Mouse (Mus musculus): ENCODE results near the gene Lmod3. TPM values are rescaled to one million over a fixed set of nuclear protein-coding genes. Genes with fewer than 3 reads are reported as not detected.
"Not testable (repeated sequence)": the region's sequence is repeated elsewhere in the genome, so short reads cannot be mapped to it uniquely, and the experiment has no call there.

Gene Lmod3
- polyA plus RNA-seq, 1 experiment from 2014 or later: 0.79 TPM

DNA sequence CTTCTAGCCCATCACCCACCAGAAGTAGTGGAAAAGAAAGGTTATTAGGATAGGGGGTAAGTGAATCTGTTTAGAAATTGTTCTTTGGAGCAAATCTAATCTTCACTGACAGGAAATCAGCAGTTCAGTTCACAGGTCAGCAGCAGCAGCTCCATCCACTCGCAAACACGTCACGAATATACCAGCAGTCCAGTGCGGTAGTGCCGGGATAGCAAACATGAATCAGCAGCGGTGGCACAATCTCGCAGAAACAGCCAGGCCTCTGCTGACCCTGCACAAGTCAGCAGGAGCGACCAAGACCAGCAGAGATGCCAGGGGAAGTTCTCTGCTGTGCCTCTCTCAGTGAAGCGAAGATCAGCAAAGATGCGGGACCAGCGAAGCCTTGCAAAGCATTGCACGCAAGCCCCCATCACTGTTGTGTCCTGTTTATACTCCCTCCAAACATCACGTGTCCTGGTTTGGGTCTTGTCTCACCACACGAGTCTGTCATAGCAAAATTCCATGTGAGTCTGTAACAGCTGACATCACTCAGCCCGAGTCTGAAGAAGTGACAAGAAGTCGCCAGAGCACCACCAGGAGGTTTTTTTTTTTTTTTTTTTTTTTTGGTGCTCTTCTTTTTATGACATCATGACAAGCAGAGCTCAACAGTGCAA is 20.6 kb upstream of the Lmod3 start:
- Histone ChIP-seq H3K27ac (no peak overlapping the region), H3K27me3 (no peaks in the 10 kb centered on the region), H3K4me3 (replicated peaks) (no peak overlapping the region), H3K9ac (no peak overlapping the region), H3K36me3 (no peaks in the 10 kb centered on the region), H3K4me2 (no peak overlapping the region), H3K4me1 (peaks cover 9% of the 10 kb centered on the region), H3K9me3 (replicated peaks) (no peaks in the 10 kb centered on the region)
- no peak for ATAC-seq (replicated peaks; ENCODE audit: low FRiP score)
- WGBS: 79% methylated on average over 16 of the region's 16 CpGs

DNA sequence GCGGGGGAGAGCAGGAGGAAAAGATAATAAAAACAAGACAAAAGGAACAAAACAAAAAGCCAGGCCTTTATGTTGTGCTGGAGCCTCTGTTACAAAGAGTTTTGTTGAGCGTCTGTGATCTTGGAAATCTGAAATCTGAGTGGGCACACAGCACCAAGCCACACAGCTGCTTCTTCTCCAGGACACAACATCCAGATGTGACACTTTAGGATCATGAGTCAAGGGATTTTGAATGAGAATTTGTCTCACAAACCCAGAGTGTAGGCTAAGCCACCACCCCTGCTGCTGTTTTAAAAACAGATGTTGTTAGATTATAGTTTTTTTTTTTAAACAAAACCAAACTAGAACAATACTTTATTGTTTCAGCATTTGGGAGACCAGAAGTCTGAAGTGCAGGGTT is 19.8 kb upstream of the Lmod3 start:
- no peak overlapping the region for H3K9ac ChIP-seq
- H3K4me2 ChIP-seq: no peak overlapping the region
- H3K36me3 ChIP-seq: no peaks in the 10 kb centered on the region
- H3K4me1 ChIP-seq: peaks cover 6% of the 10 kb centered on the region
- ATAC-seq (replicated peaks; ENCODE audit: low FRiP score): no peak
- H3K27ac ChIP-seq: no peak overlapping the region
- H3K27me3 ChIP-seq: no peaks in the 10 kb centered on the region
- no peak overlapping the region for H3K4me3 ChIP-seq (replicated peaks)
- H3K9me3 ChIP-seq (replicated peaks): no peaks in the 10 kb centered on the region
- WGBS: 56% methylated on average over 2 of the region's 2 CpGs

DNA sequence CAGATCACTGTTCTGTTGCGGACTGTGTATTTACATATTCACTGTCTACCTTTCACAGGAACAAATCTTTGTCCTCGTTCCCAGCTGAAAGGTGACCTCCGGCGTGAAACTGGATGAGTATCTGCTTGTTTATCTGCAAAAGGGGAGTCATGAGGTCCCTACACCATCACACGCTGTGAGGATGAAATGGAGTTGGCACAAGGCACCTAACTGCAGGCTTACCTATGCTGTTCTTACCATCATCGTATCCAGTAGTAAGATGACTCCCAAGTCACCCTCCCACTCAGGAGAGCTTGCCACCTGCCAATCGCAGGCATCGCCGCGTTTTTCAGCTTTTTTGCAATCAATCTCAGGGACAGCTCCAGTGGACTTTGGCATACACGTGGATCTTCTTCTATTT is 17.0 kb upstream of the Lmod3 start:
- ATAC-seq (replicated peaks; ENCODE audit: low FRiP score): no peak
- H3K9me3 ChIP-seq (replicated peaks): no peaks in the 10 kb centered on the region
- H3K4me3 ChIP-seq (replicated peaks): no peak overlapping the region
- no peak overlapping the region for H3K4me2 ChIP-seq
- H3K27me3 ChIP-seq: no peaks in the 10 kb centered on the region
- H3K27ac ChIP-seq: no peak overlapping the region
- no peaks in the 10 kb centered on the region for H3K36me3 ChIP-seq
- 78% methylated on average over 11 of the region's 11 CpGs for WGBS
- H3K9ac ChIP-seq: no peak overlapping the region
- H3K4me1 ChIP-seq: no peaks in the 10 kb centered on the region

DNA sequence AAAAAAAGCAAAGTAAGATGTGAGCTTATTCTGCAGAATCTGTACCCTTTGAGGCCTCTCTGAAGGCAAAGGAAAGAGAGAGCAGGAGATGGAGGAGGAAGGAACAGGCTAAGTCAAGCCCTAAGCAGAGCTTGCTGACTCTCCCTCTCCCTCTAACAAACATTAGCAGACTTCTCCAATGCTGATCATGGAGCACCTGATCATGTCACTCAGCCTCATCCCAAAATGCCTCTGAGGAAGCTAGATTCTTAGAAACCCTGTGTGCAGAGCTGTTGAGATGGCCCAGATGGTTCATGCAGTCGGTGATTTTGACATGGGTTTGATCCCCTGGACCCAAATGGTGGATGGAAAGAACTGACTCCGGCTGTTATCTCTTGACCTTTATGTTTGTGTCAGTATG is 14.6 kb upstream of the Lmod3 start:
- Histone ChIP-seq H3K9ac (no peak overlapping the region), H3K4me2 (no peak overlapping the region), H3K9me3 (replicated peaks) (no peaks in the 10 kb centered on the region), H3K27ac (no peak overlapping the region), H3K27me3 (no peaks in the 10 kb centered on the region), H3K4me1 (no peaks in the 10 kb centered on the region), H3K4me3 (replicated peaks) (no peak overlapping the region), H3K36me3 (no peaks in the 10 kb centered on the region)
- ATAC-seq (replicated peaks; ENCODE audit: low FRiP score): no peak
- 83% methylated on average over 2 of the region's 2 CpGs for WGBS

GRCm38 (mm10) chr6:97266661-97267060 is 14.1 kb upstream of the Lmod3 start:
- Histone ChIP-seq H3K27ac (no peak overlapping the region), H3K27me3 (no peaks in the 10 kb centered on the region), H3K4me1 (no peaks in the 10 kb centered on the region), H3K4me3 (replicated peaks) (no peak overlapping the region), H3K9me3 (replicated peaks) (no peaks in the 10 kb centered on the region), H3K36me3 (no peaks in the 10 kb centered on the region), H3K9ac (no peak overlapping the region), H3K4me2 (no peak overlapping the region)
- 68% methylated on average over 4 of the region's 4 CpGs for WGBS
- no peak for ATAC-seq (replicated peaks; ENCODE audit: low FRiP score)

DNA sequence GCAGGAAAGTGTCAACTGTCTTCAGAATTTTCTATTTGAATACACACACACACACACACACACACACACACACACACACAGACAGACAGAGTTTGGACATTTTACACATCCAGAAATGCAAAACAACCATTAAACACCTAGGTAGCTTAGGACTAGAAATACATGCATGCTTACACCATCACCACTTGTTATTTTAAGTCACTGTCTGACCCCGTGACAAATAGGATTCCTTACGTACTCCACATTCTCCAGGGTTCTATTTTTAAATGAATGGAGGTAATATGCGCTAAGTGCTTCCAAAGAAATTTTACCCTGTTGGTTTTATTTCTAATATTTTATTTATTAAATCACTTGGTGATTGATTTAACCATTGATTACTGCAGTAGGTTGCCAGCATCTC is 13.1 kb upstream of the Lmod3 start:
- Histone ChIP-seq H3K27me3 (no peaks in the 10 kb centered on the region), H3K4me3 (replicated peaks) (no peak overlapping the region), H3K9ac (no peak overlapping the region), H3K4me2 (no peak overlapping the region), H3K36me3 (no peaks in the 10 kb centered on the region), H3K27ac (no peak overlapping the region), H3K4me1 (no peaks in the 10 kb centered on the region), H3K9me3 (replicated peaks) (no peaks in the 10 kb centered on the region)
- ATAC-seq (replicated peaks; ENCODE audit: low FRiP score): no peak
- 56% methylated on average over 3 of the region's 3 CpGs for WGBS

DNA sequence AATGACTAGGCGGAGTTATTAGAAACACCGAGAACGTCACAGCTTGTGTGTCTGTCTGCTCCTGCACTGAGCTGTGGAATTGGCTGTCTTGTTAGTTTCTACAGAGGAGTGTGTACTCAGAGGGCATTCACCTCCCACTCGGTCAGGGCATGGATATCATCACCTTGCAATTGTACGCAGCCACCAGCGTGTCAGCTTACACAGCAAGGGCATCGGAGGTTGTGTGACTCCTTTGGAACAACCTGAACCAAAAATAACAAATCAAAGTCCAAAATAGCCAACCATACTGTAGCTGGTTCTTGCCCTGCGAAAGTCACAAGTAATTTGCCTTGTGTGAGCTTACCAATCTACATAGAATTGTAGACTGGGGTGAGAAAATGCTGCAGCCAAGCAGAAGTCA is 12.7 kb upstream of the Lmod3 start:
- Histone ChIP-seq H3K4me2 (no peak overlapping the region), H3K4me1 (no peaks in the 10 kb centered on the region), H3K4me3 (replicated peaks) (no peak overlapping the region), H3K27ac (no peak overlapping the region), H3K27me3 (no peaks in the 10 kb centered on the region), H3K9ac (no peak overlapping the region), H3K9me3 (replicated peaks) (no peaks in the 10 kb centered on the region), H3K36me3 (no peaks in the 10 kb centered on the region)
- 47% methylated on average over 8 of the region's 8 CpGs for WGBS
- ATAC-seq (replicated peaks; ENCODE audit: low FRiP score): no peak

GRCm38 (mm10) chr6:97263750-97264149 is 11.2 kb upstream of the Lmod3 start:
- not testable (repeated sequence) for H3K4me1 ChIP-seq; H3K27ac ChIP-seq; H3K27me3 ChIP-seq; ATAC-seq (replicated peaks; ENCODE audit: low FRiP score); H3K4me3 ChIP-seq (replicated peaks); H3K9ac ChIP-seq; H3K4me2 ChIP-seq; H3K9me3 ChIP-seq (replicated peaks); H3K36me3 ChIP-seq

GRCm38 (mm10) chr6:97262229-97262628 is 9.7 kb upstream of the Lmod3 start:
- H3K9ac ChIP-seq: no peak overlapping the region
- WGBS: 45% methylated on average over 4 of the region's 4 CpGs
- no peak for ATAC-seq (replicated peaks; ENCODE audit: low FRiP score)

GRCm38 (mm10) chr6:97259926-97260325 is 7.4 kb upstream of the Lmod3 start:
- H3K27ac ChIP-seq; H3K27me3 ChIP-seq; H3K4me2 ChIP-seq; H3K9ac ChIP-seq; H3K4me1 ChIP-seq; H3K36me3 ChIP-seq; H3K4me3 ChIP-seq (replicated peaks); H3K9me3 ChIP-seq (replicated peaks); ATAC-seq (replicated peaks; ENCODE audit: low FRiP score): not testable (repeated sequence)
- 95% methylated on average over 2 of the region's 2 CpGs for WGBS

More at GRCm38 (mm10) chr6:97262229-97262628, 9.7 kb upstream of the Lmod3 start:
- H3K27ac ChIP-seq: no peak overlapping the region
- no peaks in the 10 kb centered on the region for H3K4me1 ChIP-seq
- H3K9me3 ChIP-seq (replicated peaks): no peaks in the 10 kb centered on the region
- H3K4me3 ChIP-seq (replicated peaks): no peak overlapping the region
- H3K27me3 ChIP-seq: no peaks in the 10 kb centered on the region
- no peak overlapping the region for H3K4me2 ChIP-seq
- no peaks in the 10 kb centered on the region for H3K36me3 ChIP-seq

DNA sequence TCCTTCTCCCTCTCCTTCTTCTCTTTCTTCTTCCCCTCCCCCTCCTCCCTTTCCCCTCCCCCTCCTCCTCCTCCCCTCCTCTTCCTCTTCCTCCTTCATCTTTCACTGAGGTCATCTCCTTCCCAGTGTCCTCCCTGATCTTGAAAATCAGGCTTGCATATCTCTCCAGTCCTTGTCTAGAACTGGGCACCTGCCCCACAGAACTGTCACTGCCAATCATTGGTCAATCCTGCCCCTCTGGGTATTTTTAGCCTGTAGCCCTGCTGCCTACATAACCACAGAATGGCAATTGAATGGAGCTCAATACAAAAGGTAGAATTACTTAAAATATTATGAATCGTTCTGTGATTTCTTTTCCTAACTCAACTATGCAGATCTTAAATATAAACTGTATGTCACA is 5.9 kb upstream of the Lmod3 start:
- H3K27ac ChIP-seq: no peak overlapping the region
- no peaks in the 10 kb centered on the region for H3K9me3 ChIP-seq (replicated peaks)
- H3K9ac ChIP-seq: no peak overlapping the region
- H3K27me3 ChIP-seq: no peaks in the 10 kb centered on the region
- H3K36me3 ChIP-seq: no peaks in the 10 kb centered on the region
- H3K4me3 ChIP-seq (replicated peaks): no peak overlapping the region
- no peak overlapping the region for H3K4me2 ChIP-seq
- WGBS: 90% methylated on average over 1 of the region's 1 CpGs
- ATAC-seq (replicated peaks; ENCODE audit: low FRiP score): no peak
- H3K4me1 ChIP-seq: no peaks in the 10 kb centered on the region

DNA sequence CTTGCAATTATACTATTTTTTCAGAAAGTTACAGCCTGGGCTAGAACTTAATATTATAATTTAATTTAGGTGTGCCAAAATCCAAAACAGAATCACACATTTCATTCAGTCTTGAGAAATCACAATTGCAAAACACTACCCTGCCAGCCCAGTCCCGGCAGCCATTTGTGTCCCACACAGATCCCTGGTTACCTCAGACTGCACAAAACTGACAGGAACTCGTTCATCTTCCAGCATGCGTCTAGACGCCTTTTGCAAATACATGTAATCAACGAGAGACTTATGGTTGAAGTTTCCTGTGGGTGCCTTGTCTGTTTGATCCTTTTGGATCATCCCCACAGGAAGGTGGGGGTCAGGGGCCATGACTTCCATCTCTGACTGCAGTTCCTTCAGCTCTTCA is 473 bp downstream of the Lmod3 start:
- Histone ChIP-seq H3K4me1 (0 out of 2 replicates have a peak, but pooled peaks cover 4% of the 10 kb centered on the region), H3K27ac (no peak overlapping the region), H3K9ac (no peak overlapping the region), H3K36me3 (no peaks in the 10 kb centered on the region), H3K4me3 (replicated peaks) (no peak overlapping the region), H3K27me3 (no peaks in the 10 kb centered on the region), H3K4me2 (no peak overlapping the region), H3K9me3 (replicated peaks) (no peaks in the 10 kb centered on the region)
- no peak for ATAC-seq (replicated peaks; ENCODE audit: low FRiP score)
- WGBS: 42% methylated on average over 5 of the region's 5 CpGs

GRCm38 (mm10) chr6:97250966-97251365 is 1.6 kb downstream of the Lmod3 start:
- H3K36me3 ChIP-seq: no peaks in the 10 kb centered on the region
- ATAC-seq (replicated peaks; ENCODE audit: low FRiP score): no peak
- 43% methylated on average over 6 of the region's 6 CpGs for WGBS
- no peak overlapping the region for H3K4me3 ChIP-seq (replicated peaks)
- H3K4me2 ChIP-seq: no peak overlapping the region
- H3K27ac ChIP-seq: no peak overlapping the region
- no peak overlapping the region for H3K9ac ChIP-seq
- 0 out of 2 replicates have a peak, but pooled peaks cover 4% of the 10 kb centered on the region for H3K4me1 ChIP-seq
- no peaks in the 10 kb centered on the region for H3K9me3 ChIP-seq (replicated peaks)
- no peaks in the 10 kb centered on the region for H3K27me3 ChIP-seq
